Mouse (Mus musculus) stomach, postnatal 0 days (tissue): ENCODE measurements around the gene Prpf3.
A peak's percentile ranks its signal among the peaks of the same experiment; 100 is the strongest.

Experiments used
- CTCF ChIP-seq: IDR thresholded peaks from 2 replicates; pipeline ENCODE4 v1.5.1; 2016; ENCODE audit warnings: antibody characterized with exemption, low read depth, mild to moderate bottlenecking, moderate library complexity
- EP300 ChIP-seq: optimal IDR thresholded peaks from 2 replicates; pipeline ENCODE3; 2016; ENCODE audit warnings: antibody characterized with exemption

GRCm38 (mm10) chr3:95819351-95819985 lies 36.2 kb downstream of the Prpf3 start:
- TF ChIP-seq CTCF (peak; percentile 38), EP300 (no peak)
